Mouse (Mus musculus): Measurements from ENCODE around the gene Ecpas. TPM values are rescaled to one million over a fixed set of nuclear protein-coding genes. Genes with fewer than 3 reads are reported as not detected.

Ecpas gene
- 13.5 and 25.8 TPM in 2 replicates for polyA plus RNA-seq (2012; rRNA removed)

- TF ChIP-seq CTCF (IDR thresholded peaks at IDR 0.05; ENCODE audit: extremely low read depth, insufficient read length, insufficient replicate concordance, low read depth, low read length), result no peak
- peaks cover 9% of the 10 kb centered on the region; the same call in 1 of the 2 replicates for H3K4me1 ChIP-seq (ENCODE audit: control insufficient read depth, insufficient read depth, insufficient read length, low read length)
- peak within 1 kb of the TSS; percentile 91 for H3K27ac ChIP-seq (ENCODE audit: insufficient read depth, low read depth, low read length)
- 2% methylated on average over 43 of the region's 43 CpGs for WGBS
- H3K27me3 ChIP-seq (ENCODE audit: control insufficient read depth, insufficient read depth, low read length), result no peaks in the 10 kb centered on the region
- H3K36me3 ChIP-seq (ENCODE audit: control insufficient read depth, insufficient read depth, low read length), result no peaks in the 10 kb centered on the region
- H3K4me3 ChIP-seq (ENCODE audit: low read depth, low read length), result peak within 1 kb of the TSS; percentile 70
Measured at GRCm38 (mm10) chr4:58912629-58913335, at the start of gene Ecpas. Gene Ecpas (minus strand): TSS chr4:58912749.

- Histone ChIP-seq H3K27me3 (ENCODE audit: control insufficient read depth, insufficient read depth, low read length) (no peaks in the 10 kb centered on the region), H3K4me3 (ENCODE audit: low read depth, low read length) (no peak overlapping the region), H3K4me1 (ENCODE audit: control insufficient read depth, insufficient read depth, insufficient read length, low read length) (peaks cover 5% of the 10 kb centered on the region; the same call in 1 of the 2 replicates), H3K27ac (ENCODE audit: insufficient read depth, low read depth, low read length) (no peak overlapping the region), H3K36me3 (ENCODE audit: control insufficient read depth, insufficient read depth, low read length) (peaks cover 2% of the 10 kb centered on the region; the same call in 1 of the 2 replicates)
- 91% methylated on average over 15 of the region's 15 CpGs for WGBS
- TF ChIP-seq POLR2A (IDR thresholded peaks at IDR 0.05; ENCODE audit: low read depth, low read length) (no peak), CTCF (IDR thresholded peaks at IDR 0.05; ENCODE audit: extremely low read depth, insufficient read length, insufficient replicate concordance, low read depth, low read length) (no peak)
Measured at GRCm38 (mm10) chr4:58961719-58962118, 49.2 kb upstream of the Ecpas start.

- 89% methylated on average over 11 of the region's 11 CpGs for WGBS
- Histone ChIP-seq H3K4me3 (ENCODE audit: low read depth, low read length) (no peak overlapping the region), H3K4me1 (ENCODE audit: control insufficient read depth, insufficient read depth, insufficient read length, low read length) (no peaks in the 10 kb centered on the region), H3K27ac (ENCODE audit: insufficient read depth, low read depth, low read length) (no peak overlapping the region), H3K27me3 (ENCODE audit: control insufficient read depth, insufficient read depth, low read length) (no peaks in the 10 kb centered on the region), H3K36me3 (ENCODE audit: control insufficient read depth, insufficient read depth, low read length) (no peaks in the 10 kb centered on the region)
- peak; percentile 10; the same call in 1 of the 2 replicates for TF ChIP-seq CTCF (IDR thresholded peaks at IDR 0.05; ENCODE audit: extremely low read depth, insufficient read length, insufficient replicate concordance, low read depth, low read length)
- TF ChIP-seq POLR2A (IDR thresholded peaks at IDR 0.05; ENCODE audit: low read depth, low read length), result no peak
Measured at GRCm38 (mm10) chr4:58952630-58953029, 40.1 kb upstream of the Ecpas start.

- Histone ChIP-seq H3K4me1 (ENCODE audit: control insufficient read depth, insufficient read depth, insufficient read length, low read length) (peaks cover 3% of the 10 kb centered on the region; the same call in 1 of the 2 replicates), H3K27me3 (ENCODE audit: control insufficient read depth, insufficient read depth, low read length) (no peaks in the 10 kb centered on the region; the same call in 1 of the 2 replicates), H3K27ac (ENCODE audit: insufficient read depth, low read depth, low read length) (no peak overlapping the region), H3K4me3 (ENCODE audit: low read depth, low read length) (no peak overlapping the region), H3K36me3 (ENCODE audit: control insufficient read depth, insufficient read depth, low read length) (no peaks in the 10 kb centered on the region)
- no peak for TF ChIP-seq POLR2A (IDR thresholded peaks at IDR 0.05; ENCODE audit: low read depth, low read length)
- no peak for TF ChIP-seq CTCF (IDR thresholded peaks at IDR 0.05; ENCODE audit: extremely low read depth, insufficient read length, insufficient replicate concordance, low read depth, low read length)
- WGBS, result 81% methylated on average over 4 of the region's 4 CpGs
Measured at GRCm38 (mm10) chr4:58948391-58948790, 35.8 kb upstream of the Ecpas start.

- Histone ChIP-seq H3K4me1 (ENCODE audit: control insufficient read depth, insufficient read depth, insufficient read length, low read length) (peaks cover 3% of the 10 kb centered on the region), H3K36me3 (ENCODE audit: control insufficient read depth, insufficient read depth, low read length) (no peaks in the 10 kb centered on the region), H3K4me3 (ENCODE audit: low read depth, low read length) (no peak overlapping the region), H3K27me3 (ENCODE audit: control insufficient read depth, insufficient read depth, low read length) (peaks cover 4% of the 10 kb centered on the region; the same call in 1 of the 2 replicates), H3K27ac (ENCODE audit: insufficient read depth, low read depth, low read length) (no peak overlapping the region)
- 65% methylated on average over 5 of the region's 5 CpGs for WGBS
- TF ChIP-seq CTCF (IDR thresholded peaks at IDR 0.05; ENCODE audit: extremely low read depth, insufficient read length, insufficient replicate concordance, low read depth, low read length), result no peak
- no peak for TF ChIP-seq POLR2A (IDR thresholded peaks at IDR 0.05; ENCODE audit: low read depth, low read length)
Measured at GRCm38 (mm10) chr4:58944695-58945094, 32.1 kb upstream of the Ecpas start.

GRCm38 (mm10) chr4:58944206-58944553 is 31.6 kb upstream of the Ecpas start:
- peaks cover 4% of the 10 kb centered on the region; the same call in 1 of the 2 replicates for H3K27me3 ChIP-seq (ENCODE audit: control insufficient read depth, insufficient read depth, low read length)
- WGBS, result 14% methylated on average over 6 of the region's 6 CpGs
- peaks cover 3% of the 10 kb centered on the region for H3K4me1 ChIP-seq (ENCODE audit: control insufficient read depth, insufficient read depth, insufficient read length, low read length)
- H3K36me3 ChIP-seq (ENCODE audit: control insufficient read depth, insufficient read depth, low read length), result no peaks in the 10 kb centered on the region
- 0 out of 2 replicates have a peak overlapping the region, but pooled peaks have one; percentile 68 for H3K4me3 ChIP-seq (ENCODE audit: low read depth, low read length)
- TF ChIP-seq POLR2A (IDR thresholded peaks at IDR 0.05; ENCODE audit: low read depth, low read length) (no peak), CTCF (IDR thresholded peaks at IDR 0.05; ENCODE audit: extremely low read depth, insufficient read length, insufficient replicate concordance, low read depth, low read length) (no peak)
- no peak overlapping the region for H3K27ac ChIP-seq (ENCODE audit: insufficient read depth, low read depth, low read length)

- Histone ChIP-seq H3K4me3 (ENCODE audit: low read depth, low read length) (peak within 1 kb of the TSS; percentile 68), H3K4me1 (ENCODE audit: control insufficient read depth, insufficient read depth, insufficient read length, low read length) (peaks cover 3% of the 10 kb centered on the region), H3K27ac (ENCODE audit: insufficient read depth, low read depth, low read length) (no peak within 1 kb of the TSS), H3K36me3 (ENCODE audit: control insufficient read depth, insufficient read depth, low read length) (no peaks in the 10 kb centered on the region), H3K27me3 (ENCODE audit: control insufficient read depth, insufficient read depth, low read length) (peaks cover 4% of the 10 kb centered on the region; the same call in 1 of the 2 replicates)
- 2% methylated on average over 50 of the region's 50 CpGs for WGBS
- TF ChIP-seq POLR2A (IDR thresholded peaks at IDR 0.05; ENCODE audit: low read depth, low read length) (no peak), CTCF (IDR thresholded peaks at IDR 0.05; ENCODE audit: extremely low read depth, insufficient read length, insufficient replicate concordance, low read depth, low read length) (no peak)
Measured at GRCm38 (mm10) chr4:58943420-58944205, 31.1 kb upstream of the Ecpas start, which contains the start of gene Zkscan16. Gene Zkscan16 (plus strand): TSS chr4:58943628.

All from small intestine, adult 2 months (tissue).